Mouse (Mus musculus) megakaryocyte, embryonic 14.5 days (primary cell): ENCODE measurements at regions not wholly inside any gene's neighbourhood (a gene's known extent, or its start where the extent isn't known, plus 50 kb on each side); places are given as distances from the start of the nearest gene placed in this dataset.
A peak's percentile ranks its signal among the peaks of the same experiment; 100 is the strongest.

Source experiments
- H3K27me3 ChIP-seq: replicated peaks from 2 replicates; pipeline ENCODE3; 2012; ENCODE audit warnings: inconsistent platforms
- H3K36me3 ChIP-seq: replicated peaks from 2 replicates; pipeline ENCODE3; 2012; ENCODE audit warnings: low read length, inconsistent platforms, mixed read lengths
- H3K4me1 ChIP-seq: 2 replicates; pipeline ENCODE4 v1.6.1; 2012; ENCODE audit warnings: inconsistent platforms
- H3K4me3 ChIP-seq: replicated peaks from 2 replicates; pipeline ENCODE3; 2012; ENCODE audit warnings: moderate library complexity, mild to moderate bottlenecking, inconsistent platforms
- H3K9me3 ChIP-seq: 2 replicates; pipeline ENCODE4 v1.6.1; 2012; ENCODE audit warnings: inconsistent platforms
- FLI1 ChIP-seq: IDR thresholded peaks from 2 replicates; pipeline ENCODE4 v1.6.1; 2012; ENCODE audit warnings: low read length, inconsistent platforms, mixed read lengths
- GATA1 ChIP-seq: IDR thresholded peaks from 3 replicates; pipeline ENCODE4 v1.6.1; 2012; ENCODE audit warnings: mixed read lengths, low read length, inconsistent platforms, borderline replicate concordance

GRCm38 (mm10) chr14:25377554-25377899, 81.5 kb upstream of the Zmiz1 start:
- TF ChIP-seq FLI1, result no peak
- TF ChIP-seq GATA1, result no peak
- H3K4me1 ChIP-seq, result peaks cover 59% of the 10 kb centered on the region
- H3K4me3 ChIP-seq, result peak overlapping the region; percentile 93
- H3K9me3 ChIP-seq, result no peaks in the 10 kb centered on the region
- no peaks in the 10 kb centered on the region for H3K36me3 ChIP-seq
- peaks cover 34% of the 10 kb centered on the region for H3K27me3 ChIP-seq

- TF ChIP-seq GATA1, result no peak
- TF ChIP-seq FLI1, result no peak
- Histone ChIP-seq H3K9me3 (no peaks in the 10 kb centered on the region), H3K27me3 (peaks cover 40% of the 10 kb centered on the region), H3K4me1 (peaks cover 61% of the 10 kb centered on the region), H3K36me3 (no peaks in the 10 kb centered on the region), H3K4me3 (peak overlapping the region; percentile 93)
Observed at GRCm38 (mm10) chr14:25377900-25378716, 80.9 kb upstream of the Zmiz1 start.

GRCm38 (mm10) chr14:25378717-25379224, 80.2 kb upstream of the Zmiz1 start:
- peaks cover 45% of the 10 kb centered on the region for H3K27me3 ChIP-seq
- H3K36me3 ChIP-seq, result no peaks in the 10 kb centered on the region
- H3K4me3 ChIP-seq, result peak overlapping the region; percentile 93
- peaks cover 60% of the 10 kb centered on the region for H3K4me1 ChIP-seq
- no peaks in the 10 kb centered on the region for H3K9me3 ChIP-seq
- no peak for TF ChIP-seq GATA1
- no peak for TF ChIP-seq FLI1

GRCm38 (mm10) chr14:25383169-25383824, 75.7 kb upstream of the Zmiz1 start:
- peaks cover 81% of the 10 kb centered on the region for H3K27me3 ChIP-seq
- H3K9me3 ChIP-seq, result no peaks in the 10 kb centered on the region
- no peak for TF ChIP-seq GATA1
- TF ChIP-seq FLI1, result no peak

GRCm38 (mm10) chr14:25385644-25386043, 73.3 kb upstream of the Zmiz1 start:
- H3K9me3 ChIP-seq, result no peaks in the 10 kb centered on the region
- H3K4me3 ChIP-seq, result no peak overlapping the region
- peaks cover 82% of the 10 kb centered on the region for H3K27me3 ChIP-seq
- peaks cover 34% of the 10 kb centered on the region for H3K4me1 ChIP-seq
- no peak for TF ChIP-seq FLI1
- TF ChIP-seq GATA1, result no peak
- no peaks in the 10 kb centered on the region for H3K36me3 ChIP-seq

More at GRCm38 (mm10) chr14:25383169-25383824, 75.7 kb upstream of the Zmiz1 start:
- peaks cover 49% of the 10 kb centered on the region for H3K4me1 ChIP-seq
- no peak overlapping the region for H3K4me3 ChIP-seq
- no peaks in the 10 kb centered on the region for H3K36me3 ChIP-seq

GRCm38 (mm10) chr14:25387780-25388179, 71.2 kb upstream of the Zmiz1 start:
- no peaks in the 10 kb centered on the region for H3K36me3 ChIP-seq
- peaks cover 67% of the 10 kb centered on the region for H3K27me3 ChIP-seq
- H3K9me3 ChIP-seq, result no peaks in the 10 kb centered on the region
- TF ChIP-seq GATA1, result no peak
- no peak for TF ChIP-seq FLI1
- peaks cover 23% of the 10 kb centered on the region for H3K4me1 ChIP-seq
- H3K4me3 ChIP-seq, result no peak overlapping the region

GRCm38 (mm10) chr14:25389314-25389713, 69.7 kb upstream of the Zmiz1 start:
- TF ChIP-seq GATA1, result no peak
- H3K27me3 ChIP-seq, result peaks cover 53% of the 10 kb centered on the region
- H3K9me3 ChIP-seq, result no peaks in the 10 kb centered on the region
- H3K4me3 ChIP-seq, result no peak overlapping the region
- no peaks in the 10 kb centered on the region for H3K36me3 ChIP-seq
- peaks cover 22% of the 10 kb centered on the region; the same call in 1 of the 2 replicates for H3K4me1 ChIP-seq

DNA sequence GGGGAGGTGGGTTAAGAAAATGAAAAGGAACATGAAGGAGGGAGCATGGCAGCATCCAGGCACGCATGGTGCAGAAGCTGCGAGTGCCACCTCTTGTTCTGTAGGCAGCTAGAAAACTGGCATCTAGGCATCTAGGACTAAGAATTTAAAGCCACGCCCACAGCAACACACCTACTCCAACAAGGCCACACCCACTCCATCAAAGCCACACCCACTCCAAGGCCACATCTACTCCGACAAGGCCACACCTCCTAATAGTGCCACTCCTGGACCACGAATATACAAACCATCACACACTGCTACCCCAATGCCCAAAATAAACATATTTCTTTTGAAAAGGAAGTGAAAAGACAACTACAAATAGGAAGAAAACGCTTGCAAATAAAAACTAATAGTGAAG, 66.6 kb upstream of the Zmiz1 start:
- Histone ChIP-seq H3K9me3 (no peaks in the 10 kb centered on the region), H3K4me1 (peaks cover 40% of the 10 kb centered on the region), H3K36me3 (no peaks in the 10 kb centered on the region), H3K27me3 (peaks cover 30% of the 10 kb centered on the region), H3K4me3 (no peak overlapping the region)
- TF ChIP-seq FLI1 (no peak), GATA1 (no peak)

- Histone ChIP-seq H3K4me3 (no peak overlapping the region), H3K9me3 (no peaks in the 10 kb centered on the region), H3K27me3 (peaks cover 24% of the 10 kb centered on the region), H3K36me3 (no peaks in the 10 kb centered on the region), H3K4me1 (peaks cover 42% of the 10 kb centered on the region)
- TF ChIP-seq FLI1, result no peak
- TF ChIP-seq GATA1, result no peak
Observed at GRCm38 (mm10) chr14:25392940-25393339, 66.0 kb upstream of the Zmiz1 start.

DNA sequence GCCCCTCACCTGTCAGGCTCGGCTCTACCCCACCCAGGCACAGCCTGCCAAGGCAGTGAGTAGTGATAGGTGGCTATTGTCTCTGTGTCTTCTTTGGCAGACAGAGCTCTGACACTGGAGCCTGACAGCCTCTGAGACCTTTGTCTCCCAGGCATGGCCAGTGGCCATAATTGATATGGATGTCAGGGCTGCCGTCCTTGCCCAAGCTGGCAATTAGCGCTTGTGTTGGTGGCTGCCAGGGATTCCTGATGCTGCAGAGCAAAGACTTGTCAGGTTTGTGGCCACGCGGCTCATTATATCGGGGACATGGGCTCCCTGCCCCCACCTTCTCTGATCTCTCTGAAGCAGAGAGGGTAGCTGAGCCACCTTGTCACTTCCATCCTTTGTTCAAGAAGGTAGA, 64.1 kb upstream of the Zmiz1 start:
- Histone ChIP-seq H3K9me3 (no peaks in the 10 kb centered on the region), H3K4me1 (peaks cover 54% of the 10 kb centered on the region), H3K27me3 (peaks cover 11% of the 10 kb centered on the region), H3K36me3 (no peaks in the 10 kb centered on the region), H3K4me3 (no peak overlapping the region)
- TF ChIP-seq GATA1, result no peak
- TF ChIP-seq FLI1, result no peak
